Mouse (Mus musculus) lung, postnatal 0 days (tissue): ENCODE data around the gene Msantd3.

Source experiments
- CTCF ChIP-seq: IDR thresholded peaks from 2 replicates; pipeline ENCODE4 v1.5.1; 2016; ENCODE audit warnings: antibody characterized with exemption, mild to moderate bottlenecking
- EP300 ChIP-seq: IDR thresholded peaks from 2 replicates; pipeline ENCODE4 v1.6.1; 2016; ENCODE audit warnings: antibody characterized with exemption, mild to moderate bottlenecking, control low read depth

DNA sequence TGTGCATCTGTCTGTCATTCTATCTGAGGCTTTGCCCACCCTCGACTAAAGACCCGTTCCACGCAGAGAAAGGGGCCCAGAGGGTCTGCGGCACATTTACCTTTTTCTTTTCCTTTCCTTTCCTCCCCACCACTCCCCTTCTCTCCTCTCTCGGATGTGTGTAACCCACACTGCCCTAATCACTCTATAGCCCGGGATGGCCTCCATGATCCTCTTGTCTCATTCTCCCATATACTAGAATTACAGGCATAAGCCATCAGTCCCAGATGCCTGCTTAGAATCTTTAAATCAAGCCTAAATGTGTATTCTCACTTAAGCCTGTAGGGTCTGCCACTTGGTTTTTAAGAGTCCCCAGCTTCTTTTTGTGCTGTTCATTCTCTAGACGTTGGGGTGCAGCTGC is 36.6 kb downstream of the Msantd3 start:
- TF ChIP-seq CTCF (no peak), EP300 (no peak)
